Mouse (Mus musculus) hindbrain, embryonic 15.5 days (tissue): ENCODE results near the gene Get4. TPM values are rescaled to one million over a fixed set of nuclear protein-coding genes. Genes with fewer than 3 reads are reported as not detected.

Experiments
- ATAC-seq: fragments of 200-750 bp; cut with Nextera tagmentation; 2 replicates; pipeline ENCODE4 v1.8.0; 2017; ENCODE audit warnings: low read depth, moderate number of reproducible peaks, moderate TSS enrichment; ENCODE audit not compliant: low FRiP score
- H3K27ac ChIP-seq: fragments of 300-500 bp; sonication (generic); replicated peaks from 2 replicates; pipeline ENCODE4 v1.5.1; 2015; ENCODE audit warnings: mild to moderate bottlenecking, inconsistent platforms
- H3K27me3 ChIP-seq: fragments of 300-500 bp; sonication (generic); 2 replicates; pipeline ENCODE4 v1.6.1; 2015; ENCODE audit warnings: control low read depth, inconsistent platforms
- H3K36me3 ChIP-seq: fragments of 300-500 bp; sonication (generic); 2 replicates; pipeline ENCODE4 v1.6.1; 2015; ENCODE audit warnings: control low read depth, inconsistent platforms
- H3K4me1 ChIP-seq: fragments of 300-500 bp; sonication (generic); replicated peaks from 2 replicates; pipeline ENCODE4 v1.6.1; 2015; ENCODE audit warnings: control low read depth, inconsistent platforms
- H3K4me2 ChIP-seq: fragments of 300-500 bp; sonication (generic); 2 replicates; pipeline ENCODE4 v1.6.1; 2015; ENCODE audit warnings: moderate library complexity, mild to moderate bottlenecking, inconsistent platforms
- H3K4me3 ChIP-seq: fragments of 300-500 bp; sonication (generic); 2 replicates; pipeline ENCODE4 v1.5.1; 2015; ENCODE audit warnings: mild to moderate bottlenecking, inconsistent platforms
- H3K9ac ChIP-seq: fragments of 300-500 bp; sonication (generic); 2 replicates; pipeline ENCODE4 v1.6.1; 2015; ENCODE audit warnings: inconsistent platforms
- H3K9me3 ChIP-seq: fragments of 300-500 bp; sonication (generic); 2 replicates; pipeline ENCODE4 v1.6.1; 2016; ENCODE audit warnings: control low read depth, inconsistent platforms
- WGBS: fragments of 180-500 bp; shearing (Covaris S2); methylation state at CpG from one replicate; pipeline ENCODE4 v1.1.7; 2015; 5-methylcytosine and 5-hydroxymethylcytosine counted together
- polyA plus RNA-seq: library from polyadenylated mRNA; unstranded; fragments of >200 nt; fragmentation: Nextera tagmentation; extraction: Ambion mirVana; gene quantifications from 2 replicates; pipeline ENCODE4 v1.2.1, GENCODE M21; 2015

The Get4 gene
- polyA plus RNA-seq, 1 experiment from 2014 or later, result 126 TPM

DNA sequence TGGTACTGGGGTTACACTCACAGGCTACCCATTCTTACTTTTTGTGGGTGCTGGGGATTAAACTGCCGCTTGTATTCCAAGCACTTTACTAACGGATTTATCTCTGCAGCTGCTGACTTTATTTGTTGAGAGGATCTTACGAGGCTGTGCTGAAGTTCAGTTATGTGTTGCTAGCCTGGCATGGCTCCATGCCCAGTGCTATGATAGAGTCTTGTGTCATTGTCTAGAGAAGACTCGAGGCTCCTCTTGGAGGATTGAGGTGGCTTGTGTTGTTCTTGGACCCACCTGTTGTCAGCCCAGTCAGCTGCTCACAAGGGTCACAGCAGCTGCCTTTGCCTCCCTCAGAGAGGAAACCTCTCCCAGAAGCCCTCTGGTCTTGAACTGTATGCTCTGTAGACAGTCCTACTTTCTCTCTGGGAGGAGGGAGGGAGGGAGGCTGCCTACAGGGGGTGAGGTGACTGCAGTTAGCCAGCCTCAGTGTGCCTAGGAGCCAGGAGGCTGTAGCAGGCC, 32.1 kb upstream of the Get4 start:
- 90% methylated on average over 4 of the region's 4 CpGs for WGBS
- no peak for ATAC-seq
- H3K27me3 ChIP-seq, result no peaks in the 10 kb centered on the region
- no peaks in the 10 kb centered on the region for H3K9me3 ChIP-seq
- no peak overlapping the region for H3K9ac ChIP-seq
- H3K36me3 ChIP-seq, result peaks cover 42% of the 10 kb centered on the region
- H3K4me2 ChIP-seq, result no peak overlapping the region
- H3K27ac ChIP-seq, result no peak overlapping the region
- no peaks in the 10 kb centered on the region for H3K4me1 ChIP-seq
- no peak overlapping the region for H3K4me3 ChIP-seq

- Histone ChIP-seq H3K36me3 (peaks cover 42% of the 10 kb centered on the region), H3K4me3 (no peak overlapping the region), H3K9me3 (no peaks in the 10 kb centered on the region), H3K9ac (no peak overlapping the region), H3K27me3 (no peaks in the 10 kb centered on the region), H3K4me2 (no peak overlapping the region), H3K27ac (no peak overlapping the region), H3K4me1 (no peaks in the 10 kb centered on the region)
- no peak for ATAC-seq
- WGBS, result 93% methylated on average over 4 of the region's 4 CpGs
Observed at GRCm38 (mm10) chr5:139220610-139221009, 31.5 kb upstream of the Get4 start.

- H3K36me3 ChIP-seq, result peaks cover 63% of the 10 kb centered on the region
- ATAC-seq, result no peak
Observed at GRCm38 (mm10) chr5:139223331-139223730, 28.8 kb upstream of the Get4 start.

GRCm38 (mm10) chr5:139227236-139227635, 24.9 kb upstream of the Get4 start:
- Histone ChIP-seq H3K9ac (no peak overlapping the region), H3K36me3 (peaks cover 77% of the 10 kb centered on the region), H3K4me1 (no peaks in the 10 kb centered on the region), H3K4me3 (no peak overlapping the region), H3K27me3 (no peaks in the 10 kb centered on the region), H3K27ac (no peak overlapping the region), H3K9me3 (no peaks in the 10 kb centered on the region), H3K4me2 (no peak overlapping the region)
- no peak for ATAC-seq
- WGBS, result 99% methylated on average over 4 of the region's 4 CpGs

More at GRCm38 (mm10) chr5:139223331-139223730, 28.8 kb upstream of the Get4 start:
- Histone ChIP-seq H3K27ac (no peak overlapping the region), H3K27me3 (no peaks in the 10 kb centered on the region), H3K4me3 (no peak overlapping the region), H3K9me3 (no peaks in the 10 kb centered on the region), H3K4me2 (no peak overlapping the region), H3K9ac (no peak overlapping the region), H3K4me1 (no peaks in the 10 kb centered on the region)
- 98% methylated on average over 10 of the region's 10 CpGs for WGBS

DNA sequence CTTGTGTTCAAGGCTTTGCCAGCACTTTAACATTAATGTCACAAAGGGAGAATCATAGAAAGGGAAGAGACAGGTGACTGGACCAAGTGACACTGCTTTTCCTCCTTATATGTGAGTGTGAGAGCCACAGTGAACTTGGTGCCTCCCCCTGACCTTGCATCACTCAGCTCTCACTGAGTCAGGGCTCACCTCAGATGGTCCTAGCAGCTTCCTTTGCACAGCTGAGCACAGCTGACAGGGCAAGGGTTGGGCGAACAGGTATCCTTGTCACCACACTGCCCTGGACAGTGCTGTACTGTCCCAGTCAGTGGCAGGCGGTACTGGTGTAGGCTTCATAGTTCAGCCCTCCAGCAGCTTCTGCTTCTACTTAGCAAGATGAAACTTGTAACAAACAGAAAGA, 24.5 kb upstream of the Get4 start:
- Histone ChIP-seq H3K4me2 (no peak overlapping the region), H3K9me3 (no peaks in the 10 kb centered on the region), H3K27me3 (no peaks in the 10 kb centered on the region), H3K9ac (no peak overlapping the region), H3K36me3 (peaks cover 79% of the 10 kb centered on the region), H3K4me3 (no peak overlapping the region), H3K4me1 (no peaks in the 10 kb centered on the region), H3K27ac (no peak overlapping the region)
- no peak for ATAC-seq
- WGBS, result 97% methylated on average over 2 of the region's 2 CpGs

GRCm38 (mm10) chr5:139228318-139228717, 23.8 kb upstream of the Get4 start:
- Histone ChIP-seq H3K36me3 (peaks cover 80% of the 10 kb centered on the region), H3K4me2 (no peak overlapping the region), H3K27ac (no peak overlapping the region), H3K4me1 (no peaks in the 10 kb centered on the region), H3K9me3 (no peaks in the 10 kb centered on the region), H3K27me3 (no peaks in the 10 kb centered on the region), H3K9ac (no peak overlapping the region), H3K4me3 (no peak overlapping the region)
- ATAC-seq, result no peak
- WGBS, result 93% methylated on average over 3 of the region's 3 CpGs

DNA sequence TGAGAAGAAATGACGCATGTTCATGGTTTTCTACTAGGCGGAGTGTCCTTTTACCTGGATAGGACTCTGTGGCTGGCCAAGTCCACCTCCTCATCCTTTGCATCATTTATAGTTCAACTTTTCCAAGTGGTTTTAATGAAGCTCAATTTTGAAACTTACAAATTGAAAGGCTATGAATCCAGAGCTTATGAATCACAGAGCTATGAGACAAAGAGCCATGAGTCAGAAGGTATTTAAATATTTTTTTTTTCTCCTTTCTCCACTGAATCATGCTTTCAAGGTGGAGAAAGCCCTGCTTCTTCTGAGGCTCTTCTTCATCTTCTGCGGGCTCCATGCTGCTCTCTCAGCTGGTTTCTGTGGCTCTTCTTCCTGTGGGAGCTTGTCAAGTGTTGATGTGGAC, 22.4 kb upstream of the Get4 start:
- Histone ChIP-seq H3K27me3 (no peaks in the 10 kb centered on the region), H3K36me3 (peaks cover 81% of the 10 kb centered on the region), H3K4me1 (no peaks in the 10 kb centered on the region), H3K4me2 (no peak overlapping the region), H3K27ac (no peak overlapping the region), H3K9me3 (no peaks in the 10 kb centered on the region), H3K4me3 (no peak overlapping the region), H3K9ac (no peak overlapping the region)
- 96% methylated on average over 3 of the region's 3 CpGs for WGBS
- ATAC-seq, result no peak

DNA sequence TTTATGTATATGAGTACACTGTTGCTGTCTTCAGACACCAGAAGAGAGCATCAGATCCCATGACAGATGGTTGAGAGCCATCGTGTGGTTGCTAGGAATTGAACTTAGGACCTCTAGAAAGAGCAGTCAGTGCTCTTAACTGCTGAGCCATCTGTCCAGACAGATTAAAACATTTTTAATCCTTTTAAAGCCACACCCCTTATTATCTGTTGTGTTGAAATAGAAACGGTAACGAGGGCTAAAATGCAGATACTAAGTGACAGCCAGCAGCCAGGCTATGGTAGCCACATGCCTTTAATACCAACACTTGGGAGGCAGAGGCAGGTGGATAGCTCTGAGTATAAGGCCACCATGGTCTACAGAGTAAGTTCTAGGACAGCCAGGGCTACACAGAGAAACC, 20.0 kb upstream of the Get4 start:
- WGBS, result 89% methylated on average over 3 of the region's 3 CpGs
- H3K9me3 ChIP-seq, result no peaks in the 10 kb centered on the region
- no peak overlapping the region for H3K9ac ChIP-seq
- no peaks in the 10 kb centered on the region for H3K27me3 ChIP-seq
- no peak overlapping the region for H3K4me3 ChIP-seq
- H3K4me1 ChIP-seq, result no peaks in the 10 kb centered on the region
- peaks cover 83% of the 10 kb centered on the region for H3K36me3 ChIP-seq
- ATAC-seq, result no peak
- no peak overlapping the region for H3K27ac ChIP-seq
- H3K4me2 ChIP-seq, result no peak overlapping the region

GRCm38 (mm10) chr5:139234423-139234822, 17.7 kb upstream of the Get4 start:
- Histone ChIP-seq H3K9ac (no peak overlapping the region), H3K9me3 (no peaks in the 10 kb centered on the region), H3K27ac (no peak overlapping the region), H3K27me3 (no peaks in the 10 kb centered on the region), H3K36me3 (peaks cover 82% of the 10 kb centered on the region), H3K4me2 (no peak overlapping the region), H3K4me3 (no peak overlapping the region), H3K4me1 (no peaks in the 10 kb centered on the region)
- ATAC-seq, result no peak
- 98% methylated on average over 4 of the region's 4 CpGs for WGBS

GRCm38 (mm10) chr5:139237436-139237835, 14.7 kb upstream of the Get4 start:
- Histone ChIP-seq H3K27ac (no peak overlapping the region), H3K4me1 (no peaks in the 10 kb centered on the region), H3K36me3 (peaks cover 86% of the 10 kb centered on the region), H3K4me3 (no peak overlapping the region), H3K4me2 (no peak overlapping the region), H3K9ac (no peak overlapping the region), H3K9me3 (no peaks in the 10 kb centered on the region), H3K27me3 (no peaks in the 10 kb centered on the region)
- no peak for ATAC-seq
- WGBS, result 81% methylated on average over 4 of the region's 4 CpGs

- H3K9me3 ChIP-seq, result no peaks in the 10 kb centered on the region
- H3K36me3 ChIP-seq, result peaks cover 92% of the 10 kb centered on the region
- no peak for ATAC-seq
- H3K4me1 ChIP-seq, result no peaks in the 10 kb centered on the region
- no peak overlapping the region for H3K4me3 ChIP-seq
- no peak overlapping the region for H3K4me2 ChIP-seq
- WGBS, result 91% methylated on average over 15 of the region's 15 CpGs
- H3K27ac ChIP-seq, result no peak overlapping the region
- no peak overlapping the region for H3K9ac ChIP-seq
- H3K27me3 ChIP-seq, result no peaks in the 10 kb centered on the region
Observed at GRCm38 (mm10) chr5:139241022-139241761, 10.9 kb upstream of the Get4 start.

DNA sequence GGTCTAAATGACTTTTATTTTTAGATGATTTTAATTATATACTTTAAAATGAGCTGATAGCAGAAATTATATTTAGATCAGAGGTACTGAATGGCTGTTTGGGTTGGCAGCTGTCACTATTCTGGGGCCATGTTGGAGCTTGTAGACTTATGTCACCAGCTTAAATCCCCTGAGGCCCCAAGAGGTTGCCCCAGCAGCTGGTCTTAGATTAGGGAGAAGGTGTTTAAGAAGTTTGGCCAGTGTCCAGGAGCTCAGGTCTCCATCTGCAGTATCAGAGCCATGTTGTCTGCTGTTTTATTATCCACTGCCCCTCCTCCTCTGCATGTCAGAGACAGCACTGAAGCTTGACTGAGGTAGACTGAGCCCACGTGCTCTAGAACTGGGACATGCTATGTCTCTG, 8.7 kb upstream of the Get4 start:
- ATAC-seq, result no peak
- H3K4me3 ChIP-seq, result no peak overlapping the region
- 76% methylated on average over 1 of the region's 1 CpGs for WGBS
- H3K4me1 ChIP-seq, result no peaks in the 10 kb centered on the region
- no peaks in the 10 kb centered on the region for H3K9me3 ChIP-seq
- H3K4me2 ChIP-seq, result no peak overlapping the region
- H3K27ac ChIP-seq, result no peak overlapping the region
- peaks cover 92% of the 10 kb centered on the region for H3K36me3 ChIP-seq
- H3K27me3 ChIP-seq, result no peaks in the 10 kb centered on the region
- H3K9ac ChIP-seq, result no peak overlapping the region

DNA sequence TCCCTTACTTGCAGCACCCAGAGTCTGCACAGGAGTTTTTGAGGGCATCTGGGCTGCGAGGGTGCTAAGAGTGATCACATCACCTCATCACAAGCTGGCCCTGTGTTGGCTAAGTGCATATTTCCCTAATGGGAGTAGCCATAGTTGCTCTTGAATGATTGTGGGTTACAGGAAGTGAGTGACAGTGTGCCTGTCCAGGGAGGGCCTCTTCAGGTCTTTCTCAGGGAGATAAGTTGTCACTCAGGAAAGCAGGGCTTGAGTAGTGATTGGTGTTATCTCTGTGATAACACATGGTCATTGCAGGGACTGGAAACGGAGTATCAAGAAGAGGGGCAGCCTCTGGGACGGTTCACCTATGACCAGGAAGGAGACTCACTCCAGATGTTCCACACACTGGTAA, 4.4 kb upstream of the Get4 start:
- Histone ChIP-seq H3K9me3 (no peaks in the 10 kb centered on the region), H3K36me3 (peaks cover 74% of the 10 kb centered on the region), H3K27ac (no peak overlapping the region), H3K4me3 (no peak overlapping the region), H3K4me2 (no peak overlapping the region), H3K4me1 (peaks cover 8% of the 10 kb centered on the region), H3K27me3 (no peaks in the 10 kb centered on the region), H3K9ac (no peak overlapping the region)
- ATAC-seq, result no peak
- over 99% methylated on average over 3 of the region's 3 CpGs for WGBS
